Mouse (Mus musculus) c-Kit-positive CD71-positive TER-119-positive erythroid progenitor cells, embryonic 14.5 days (primary cell): ENCODE measurements around the gene Agap3.

ENCODE experiments used
- DNase-seq: peaks from one replicate; pipeline ENCODE4 v3.0.0-alpha.2; 2013; ENCODE audit warnings: low spot score

The Agap3 gene

DNA sequence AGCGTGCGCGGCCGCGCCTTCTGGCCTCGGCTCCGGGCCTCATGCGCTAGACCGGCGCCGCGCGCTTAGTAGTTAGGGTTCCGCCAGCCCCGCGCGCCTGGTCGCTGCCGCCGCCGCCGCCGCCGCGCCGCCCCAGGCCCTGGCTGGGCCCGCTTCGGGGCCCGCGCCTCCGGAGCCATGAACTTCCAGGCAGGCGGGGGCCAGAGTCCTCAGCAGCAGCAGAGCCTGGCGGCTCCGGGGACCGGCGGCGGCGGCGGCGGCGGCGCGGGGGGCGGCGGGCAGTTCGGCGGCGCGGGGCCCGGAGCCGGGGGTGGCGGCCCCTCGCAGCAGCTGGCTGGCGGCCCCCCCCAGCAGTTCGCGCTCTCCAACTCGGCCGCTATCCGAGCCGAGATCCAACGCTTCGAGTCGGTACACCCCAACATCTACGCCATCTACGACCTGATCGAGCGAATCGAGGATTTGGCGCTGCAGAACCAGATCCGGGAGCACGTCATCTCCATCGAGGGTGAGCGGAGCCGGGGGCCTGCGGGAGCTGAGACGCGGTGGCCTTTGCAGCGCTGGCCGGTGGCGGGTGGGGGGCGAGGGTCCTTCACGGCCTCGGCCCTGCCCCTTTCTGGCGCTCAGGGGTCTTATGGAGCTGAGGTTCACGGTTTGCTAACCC, at the start of gene Agap3:
TSS of gene Agap3 (plus strand) at position 148 of the 661 bp plus-strand sequence.
- DNase-seq, result peak; percentile 32

GRCm38 (mm10) chr5:24404594-24405360, 47.2 kb upstream of the Agap3 start:
- DNase-seq, result no peak

GRCm38 (mm10) chr5:24405389-24405876, 46.5 kb upstream of the Agap3 start:
- no peak for DNase-seq

GRCm38 (mm10) chr5:24408651-24409050, 43.3 kb upstream of the Agap3 start:
- DNase-seq, result no peak

GRCm38 (mm10) chr5:24409466-24409865, 42.5 kb upstream of the Agap3 start:
- no peak for DNase-seq

- no peak for DNase-seq
Measured at GRCm38 (mm10) chr5:24412063-24412462, 39.9 kb upstream of the Agap3 start.

DNA sequence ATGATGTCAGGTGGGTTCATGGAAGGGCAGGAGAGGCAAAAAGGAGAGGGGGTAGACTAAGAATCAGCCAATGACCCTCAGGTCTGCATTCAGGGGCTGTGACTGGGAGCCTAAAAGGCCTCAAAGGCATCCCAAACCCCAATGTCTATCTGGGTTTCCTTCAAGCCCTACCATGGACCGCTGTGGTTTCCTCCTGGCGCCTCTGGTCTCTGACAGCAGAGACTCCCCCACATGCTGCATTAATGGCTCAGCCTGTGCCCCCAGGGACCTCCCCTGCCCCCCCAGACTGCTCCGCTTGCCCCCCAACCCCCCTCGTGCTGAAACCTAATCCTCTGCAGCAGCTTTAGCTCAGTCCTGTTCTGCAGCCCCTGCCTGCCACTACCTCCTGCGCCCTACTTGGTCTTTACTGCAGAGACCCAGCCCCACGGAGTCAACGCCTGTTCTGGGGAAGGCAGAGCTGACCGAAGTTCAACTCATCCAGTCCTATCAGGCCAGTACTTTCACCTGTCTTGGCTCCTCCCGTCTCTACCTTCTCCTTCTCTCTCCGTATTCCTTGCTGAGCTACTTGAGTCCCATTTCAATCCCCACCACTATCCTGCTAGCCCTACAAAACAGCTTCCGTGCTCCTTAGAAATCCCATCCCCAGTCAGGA, 38.8 kb upstream of the Agap3 start, which contains the start of gene Asic3:
TSS of gene Asic3 (plus strand) at position 351 of the 652 bp plus-strand sequence.
- DNase-seq, result no peak

DNA sequence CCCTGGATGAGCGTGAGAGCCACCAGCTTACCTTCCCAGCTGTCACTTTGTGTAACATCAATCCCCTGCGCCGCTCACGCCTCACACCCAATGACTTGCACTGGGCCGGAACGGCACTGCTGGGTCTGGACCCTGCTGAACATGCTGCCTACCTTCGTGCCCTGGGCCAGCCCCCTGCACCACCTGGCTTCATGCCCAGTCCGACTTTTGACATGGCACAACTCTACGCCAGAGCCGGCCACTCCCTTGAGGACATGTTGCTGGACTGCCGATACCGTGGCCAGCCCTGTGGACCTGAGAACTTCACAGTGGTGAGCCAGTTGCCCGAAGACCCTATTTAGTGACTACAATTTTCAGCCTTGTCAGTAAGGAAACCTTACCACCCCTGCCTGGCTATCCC, 38.0 kb upstream of the Agap3 start:
- DNase-seq, result no peak

- peak; percentile 66 for DNase-seq
Measured at GRCm38 (mm10) chr5:24416222-24416736, 35.7 kb upstream of the Agap3 start.

GRCm38 (mm10) chr5:24417587-24417986, 34.4 kb upstream of the Agap3 start:
- DNase-seq, result no peak

DNA sequence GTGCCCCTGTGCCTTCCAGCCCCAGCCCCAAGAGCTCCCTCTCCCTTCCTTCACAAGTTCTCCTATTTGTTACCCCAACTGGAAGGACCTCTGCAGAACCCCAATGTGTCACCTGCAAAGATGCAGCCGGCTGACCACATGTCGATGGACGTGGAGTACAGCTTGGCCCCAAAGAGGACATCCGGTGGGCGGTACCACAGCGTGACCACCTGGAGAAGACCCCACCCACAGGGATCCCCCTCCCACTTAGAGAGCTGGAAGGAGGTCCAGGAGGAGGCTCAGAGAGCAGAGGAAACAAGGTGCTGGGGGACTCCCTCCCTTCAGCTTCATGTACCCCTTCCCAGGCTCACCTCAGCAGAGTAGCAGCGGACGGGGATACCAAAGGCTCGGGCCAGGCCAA, 31.6 kb upstream of the Agap3 start:
- no peak for DNase-seq

DNA sequence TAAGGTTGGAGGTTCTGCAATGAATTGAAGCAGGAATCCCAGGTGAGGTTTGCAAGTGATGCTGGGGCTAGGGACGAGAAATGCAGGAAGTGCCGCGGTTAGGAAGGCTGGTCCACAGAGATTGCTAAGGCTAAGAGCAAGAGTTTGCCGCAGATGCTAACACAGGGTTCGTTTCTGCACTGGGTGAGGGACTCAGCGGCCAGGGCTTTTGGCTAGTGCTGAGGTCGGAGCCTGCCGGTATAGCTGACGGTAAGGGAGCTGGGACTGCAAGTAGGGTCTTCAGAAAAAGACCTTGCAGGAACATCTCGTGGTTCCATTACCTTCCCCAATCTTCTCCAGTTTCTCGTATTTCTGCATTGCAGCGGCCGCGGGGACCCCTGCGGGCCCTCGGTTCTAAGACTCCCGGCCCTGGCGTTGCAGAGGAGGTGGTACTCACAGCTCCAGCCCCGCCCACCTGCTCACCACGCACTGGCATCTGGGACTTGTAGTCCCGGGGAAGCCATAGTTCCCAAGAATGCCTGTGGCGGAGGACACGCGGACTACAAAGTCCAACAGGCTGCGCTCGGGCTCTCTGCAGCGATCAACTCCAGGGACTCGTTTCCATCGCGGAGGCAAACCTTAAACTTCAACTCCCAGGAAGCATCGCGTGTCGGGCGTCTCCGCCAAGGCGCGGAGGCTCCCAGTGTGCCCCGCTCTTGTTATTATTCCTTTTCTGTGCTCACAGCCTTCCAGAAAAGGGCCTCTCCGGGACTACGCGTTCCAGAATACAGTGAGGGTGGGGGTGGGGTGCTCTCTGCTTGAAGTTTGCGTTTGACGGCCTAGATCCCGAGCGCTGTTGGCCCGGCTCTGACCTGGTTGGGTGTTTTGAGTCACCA, 28.6 kb upstream of the Agap3 start, which contains the start of the genes Cdk5 and Slc4a2:
TSS of gene Cdk5 (minus strand) at position 402 of the 875 bp plus-strand sequence.
TSS of gene Slc4a2 (plus strand) at position 709 of the 875 bp plus-strand sequence.
- peak; percentile 97 for DNase-seq

- DNase-seq, result peak; percentile 40
Measured at GRCm38 (mm10) chr5:24424004-24424781, 27.8 kb upstream of the Agap3 start.

- peak; percentile 74 for DNase-seq
Measured at GRCm38 (mm10) chr5:24424861-24425411, 27.0 kb upstream of the Agap3 start.

GRCm38 (mm10) chr5:24425421-24426036, 26.4 kb upstream of the Agap3 start:
- DNase-seq, result peak; percentile 43

- DNase-seq, result no peak
Measured at GRCm38 (mm10) chr5:24426037-24426432, 25.9 kb upstream of the Agap3 start.

DNA sequence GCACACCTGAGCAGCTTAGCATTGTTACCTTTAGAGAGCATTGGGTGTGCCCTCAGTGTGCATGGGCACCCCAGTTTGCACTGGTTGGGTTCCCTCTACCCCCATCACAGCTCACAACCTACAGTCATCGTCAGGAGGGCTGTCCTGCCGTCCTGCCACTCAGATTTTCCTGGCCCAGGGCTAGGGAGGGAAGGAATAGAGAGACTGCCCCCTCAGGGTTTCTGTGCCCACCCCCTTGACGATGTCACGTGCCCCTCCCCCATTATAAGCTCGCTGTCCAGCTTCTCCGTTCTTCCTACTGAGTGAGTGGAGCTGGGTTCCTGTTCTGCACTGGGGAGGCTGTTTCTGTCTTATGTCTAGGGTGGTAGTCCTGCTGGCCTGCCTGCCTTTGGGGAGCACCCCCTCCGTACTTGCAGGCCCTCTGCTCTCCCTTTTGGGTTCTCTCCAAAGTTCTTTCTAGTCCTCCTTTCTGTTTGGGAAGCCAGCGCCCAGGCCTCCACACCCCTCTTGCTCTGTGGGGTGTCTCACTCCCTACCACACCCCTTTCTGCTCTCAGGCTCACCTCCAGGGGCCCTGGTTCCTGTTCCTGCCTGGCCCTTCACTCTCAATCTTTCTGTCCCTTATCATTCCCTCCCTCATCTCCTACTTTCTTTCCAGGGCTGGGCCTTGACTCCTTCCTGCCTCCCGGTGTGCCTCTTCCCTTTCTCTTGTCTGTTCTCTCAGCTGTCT, 25.3 kb upstream of the Agap3 start:
- no peak for DNase-seq

- DNase-seq, result no peak
Measured at GRCm38 (mm10) chr5:24427285-24427633, 24.7 kb upstream of the Agap3 start.

- DNase-seq, result no peak
Measured at GRCm38 (mm10) chr5:24427981-24428402, 24.0 kb upstream of the Agap3 start.
